Mouse (Mus musculus): ENCODE results near the gene Rbm38.

The Rbm38 gene

GRCm38 (mm10) chr2:173056882-173057315 is 36.6 kb downstream of the Rbm38 start:
- intact Hi-C loops (cut with DNase I) = no loop called here

GRCm38 (mm10) chr2:173057623-173058022 is 37.3 kb downstream of the Rbm38 start:
- intact Hi-C loops (cut with DNase I) = no loop called here

GRCm38 (mm10) chr2:173058263-173058662 is 38.0 kb downstream of the Rbm38 start:
- intact Hi-C loops (cut with DNase I) = no loop called here

GRCm38 (mm10) chr2:173060450-173060849 is 40.2 kb downstream of the Rbm38 start:
- intact Hi-C loops (cut with DNase I) = no loop called here

- intact Hi-C loops (cut with DNase I) = no loop called here
These were observed 41.4 kb downstream of the Rbm38 start for GRCm38 (mm10) chr2:173061443-173062351.

- intact Hi-C loops (cut with DNase I) = no loop called here
These were observed 42.9 kb downstream of the Rbm38 start for GRCm38 (mm10) chr2:173063219-173063618.

GRCm38 (mm10) chr2:173064864-173065263 is 44.6 kb downstream of the Rbm38 start:
- intact Hi-C loops (cut with DNase I) = no loop called here

- intact Hi-C loops (cut with DNase I) = no loop called here
These were observed 52.6 kb downstream of the Rbm38 start for GRCm38 (mm10) chr2:173072948-173073347.

GRCm38 (mm10) chr2:173073666-173074065 is 53.4 kb downstream of the Rbm38 start:
- intact Hi-C loops (cut with DNase I) = no loop called here

- intact Hi-C loops (cut with DNase I) = no loop called here
These were observed 56.6 kb downstream of the Rbm38 start for GRCm38 (mm10) chr2:173076921-173077320.

- intact Hi-C loops (cut with DNase I) = loop anchor here (2.0 kb wide), 1 partner anchor 81 kb away; no protein-coding TSS in a partner anchor
These were observed 59.7 kb downstream of the Rbm38 start for GRCm38 (mm10) chr2:173079766-173080549.

GRCm38 (mm10) chr2:173080785-173081241 is 60.5 kb downstream of the Rbm38 start:
- intact Hi-C loops (cut with DNase I) = loop anchor here (2.0 kb wide), 1 partner anchor 82 kb away; no protein-coding TSS in a partner anchor

- intact Hi-C loops (cut with DNase I) = no loop called here
These were observed 62.4 kb downstream of the Rbm38 start for GRCm38 (mm10) chr2:173082706-173083105.

- intact Hi-C loops (cut with DNase I) = no loop called here
These were observed 62.8 kb downstream of the Rbm38 start for GRCm38 (mm10) chr2:173083106-173083505.

- intact Hi-C loops (cut with DNase I) = no loop called here
These were observed 63.6 kb downstream of the Rbm38 start for GRCm38 (mm10) chr2:173083712-173084475.
